Mouse (Mus musculus) midbrain, embryonic 11.5 days (tissue): ENCODE measurements around the gene Alpl. TPM values are rescaled to one million over a fixed set of nuclear protein-coding genes. Genes with fewer than 3 reads are reported as not detected.

ENCODE experiments used
- ATAC-seq: fragments of 200-750 bp; cut with Nextera tagmentation; 2 replicates; pipeline ENCODE4 v1.8.0; 2017; ENCODE audit warnings: moderate TSS enrichment, moderate library complexity; ENCODE audit not compliant: low FRiP score
- DNase-seq: peaks from one replicate; pipeline ENCODE4 v3.0.0; 2015; ENCODE audit warnings: low spot score; ENCODE audit errors: missing footprints
- H3K27ac ChIP-seq: fragments of 300-500 bp; sonication (generic); 2 replicates; pipeline ENCODE4 v1.5.1; 2014; ENCODE audit warnings: low read depth, low read length
- H3K27me3 ChIP-seq: fragments of 300-500 bp; sonication (generic); 2 replicates; pipeline ENCODE4 v1.6.1; 2014; ENCODE audit warnings: mild to moderate bottlenecking, low read length, moderate library complexity, mixed read lengths; ENCODE audit not compliant: control insufficient read depth, insufficient read depth
- H3K36me3 ChIP-seq: fragments of 300-500 bp; sonication (generic); 2 replicates; pipeline ENCODE4 v1.6.1; 2014; ENCODE audit warnings: mild to moderate bottlenecking, low read length, moderate library complexity, mixed read lengths; ENCODE audit not compliant: control insufficient read depth, insufficient read depth
- H3K4me1 ChIP-seq: fragments of 300-500 bp; sonication (generic); 2 replicates; pipeline ENCODE4 v1.6.1; 2014; ENCODE audit warnings: low read length; ENCODE audit not compliant: control insufficient read depth, insufficient read depth
- H3K4me2 ChIP-seq: fragments of 300-500 bp; sonication (generic); 2 replicates; pipeline ENCODE4 v1.6.1; 2014; ENCODE audit warnings: mild to moderate bottlenecking, moderate library complexity
- H3K4me3 ChIP-seq: fragments of 300-500 bp; sonication (generic); 2 replicates; pipeline ENCODE4 v1.5.1; 2014; ENCODE audit warnings: low read depth, low read length
- H3K9ac ChIP-seq: fragments of 300-500 bp; sonication (generic); 2 replicates; pipeline ENCODE4 v1.6.1; 2014; ENCODE audit warnings: low read length
- H3K9me3 ChIP-seq: fragments of 300-500 bp; sonication (generic); 2 replicates; pipeline ENCODE4 v1.6.1; 2016; ENCODE audit warnings: low read length; ENCODE audit not compliant: control insufficient read depth
- WGBS: fragments of 180-500 bp; shearing (Covaris S2); extraction: QIAGEN DNeasy Blood & Tissue Kit; methylation state at CpG from one replicate; pipeline ENCODE4 v1.1.7; 2014; 5-methylcytosine and 5-hydroxymethylcytosine counted together
- polyA plus RNA-seq: library from polyadenylated mRNA; unstranded; fragments of >200 nt; fragmentation: Nextera tagmentation; extraction: Ambion mirVana; gene quantifications from 2 replicates; pipeline ENCODE4 v1.2.1, GENCODE M21; 2014

Alpl gene
- polyA plus RNA-seq, 1 experiment from 2014 or later: 23.7 TPM

- Histone ChIP-seq H3K4me3 (no peak overlapping the region), H3K4me2 (no peak overlapping the region), H3K27ac (no peak overlapping the region), H3K27me3 (no peaks in the 10 kb centered on the region), H3K36me3 (no peaks in the 10 kb centered on the region), H3K4me1 (no peaks in the 10 kb centered on the region; the same call in 1 of the 2 replicates), H3K9ac (no peak overlapping the region), H3K9me3 (no peaks in the 10 kb centered on the region)
- no peak for ATAC-seq
- no peak for DNase-seq
- WGBS: 59% methylated on average over 7 of the region's 7 CpGs
Observed at GRCm38 (mm10) chr4:137743791-137744190, 52.4 kb downstream of the Alpl start.

- H3K27ac ChIP-seq: no peak overlapping the region
- WGBS: 90% methylated on average over 7 of the region's 7 CpGs
- no peak for DNase-seq
Observed at GRCm38 (mm10) chr4:137740350-137740749, 55.8 kb downstream of the Alpl start.

GRCm38 (mm10) chr4:137739151-137739923 lies 56.8 kb downstream of the Alpl start:
- peak; percentile 94 for DNase-seq
- peak; percentile 60 for ATAC-seq
- Histone ChIP-seq H3K27me3 (no peaks in the 10 kb centered on the region), H3K9ac (0 out of 2 replicates have a peak overlapping the region, but pooled peaks have one; percentile 10), H3K27ac (no peak overlapping the region), H3K4me3 (no peak overlapping the region), H3K9me3 (no peaks in the 10 kb centered on the region), H3K36me3 (no peaks in the 10 kb centered on the region), H3K4me1 (peaks cover 5% of the 10 kb centered on the region), H3K4me2 (peak overlapping the region; percentile 34)
- 51% methylated on average over 9 of the region's 9 CpGs for WGBS

More at GRCm38 (mm10) chr4:137740350-137740749, 55.8 kb downstream of the Alpl start:
- Histone ChIP-seq H3K36me3 (no peaks in the 10 kb centered on the region), H3K4me1 (peaks cover 5% of the 10 kb centered on the region), H3K27me3 (no peaks in the 10 kb centered on the region), H3K9me3 (no peaks in the 10 kb centered on the region), H3K4me3 (no peak overlapping the region), H3K4me2 (no peak overlapping the region), H3K9ac (no peak overlapping the region)
- ATAC-seq: no peak

- 63% methylated on average over 3 of the region's 3 CpGs for WGBS
- Histone ChIP-seq H3K4me3 (no peak overlapping the region), H3K27ac (no peak overlapping the region)
Observed at GRCm38 (mm10) chr4:137737760-137738159, 58.4 kb downstream of the Alpl start.

GRCm38 (mm10) chr4:137736220-137736701 lies 59.9 kb downstream of the Alpl start:
- 57% methylated on average over 11 of the region's 11 CpGs for WGBS
- Histone ChIP-seq H3K9me3 (no peaks in the 10 kb centered on the region), H3K4me3 (no peak overlapping the region), H3K4me2 (no peak overlapping the region), H3K9ac (no peak overlapping the region), H3K27me3 (no peaks in the 10 kb centered on the region; the same call in 1 of the 2 replicates), H3K4me1 (peaks cover 5% of the 10 kb centered on the region), H3K27ac (no peak overlapping the region), H3K36me3 (no peaks in the 10 kb centered on the region)
- DNase-seq (no peak), ATAC-seq (no peak)

More at GRCm38 (mm10) chr4:137737760-137738159, 58.4 kb downstream of the Alpl start:
- DNase-seq: no peak
- Histone ChIP-seq H3K9me3 (no peaks in the 10 kb centered on the region), H3K9ac (no peak overlapping the region), H3K4me1 (peaks cover 5% of the 10 kb centered on the region), H3K36me3 (no peaks in the 10 kb centered on the region), H3K27me3 (no peaks in the 10 kb centered on the region), H3K4me2 (no peak overlapping the region)
- no peak for ATAC-seq

GRCm38 (mm10) chr4:137733459-137733858 lies 62.7 kb downstream of the Alpl start:
- no peak for ATAC-seq
- Histone ChIP-seq H3K27ac (no peak overlapping the region), H3K9ac (no peak overlapping the region), H3K9me3 (no peaks in the 10 kb centered on the region), H3K27me3 (peaks cover 11% of the 10 kb centered on the region), H3K4me1 (peaks cover 18% of the 10 kb centered on the region), H3K4me3 (no peak overlapping the region), H3K36me3 (no peaks in the 10 kb centered on the region), H3K4me2 (no peak overlapping the region)
- WGBS: 75% methylated on average over 5 of the region's 5 CpGs
- no peak for DNase-seq

GRCm38 (mm10) chr4:137732962-137733361 lies 63.2 kb downstream of the Alpl start:
- DNase-seq: no peak
- Histone ChIP-seq H3K4me1 (peaks cover 23% of the 10 kb centered on the region), H3K27me3 (peaks cover 11% of the 10 kb centered on the region), H3K27ac (no peak overlapping the region), H3K9ac (no peak overlapping the region), H3K4me3 (no peak overlapping the region), H3K36me3 (no peaks in the 10 kb centered on the region), H3K4me2 (no peak overlapping the region), H3K9me3 (no peaks in the 10 kb centered on the region)
- ATAC-seq: no peak
- 85% methylated on average over 3 of the region's 3 CpGs for WGBS

- H3K27me3 ChIP-seq: peaks cover 11% of the 10 kb centered on the region
- WGBS: 77% methylated on average over 3 of the region's 3 CpGs
- ATAC-seq: no peak
Observed at GRCm38 (mm10) chr4:137732361-137732760, 63.8 kb downstream of the Alpl start.

GRCm38 (mm10) chr4:137731891-137732290 lies 64.3 kb downstream of the Alpl start:
- H3K4me2 ChIP-seq: no peak overlapping the region
- H3K27ac ChIP-seq: no peak overlapping the region
- H3K36me3 ChIP-seq: no peaks in the 10 kb centered on the region
- peaks cover 11% of the 10 kb centered on the region for H3K27me3 ChIP-seq
- no peak for DNase-seq
- H3K4me1 ChIP-seq: peaks cover 33% of the 10 kb centered on the region
- H3K9ac ChIP-seq: no peak overlapping the region
- H3K9me3 ChIP-seq: no peaks in the 10 kb centered on the region
- no peak for ATAC-seq
- no peak overlapping the region for H3K4me3 ChIP-seq
- 67% methylated on average over 10 of the region's 10 CpGs for WGBS

More at GRCm38 (mm10) chr4:137732361-137732760, 63.8 kb downstream of the Alpl start:
- Histone ChIP-seq H3K9me3 (no peaks in the 10 kb centered on the region), H3K9ac (no peak overlapping the region), H3K4me1 (peaks cover 29% of the 10 kb centered on the region), H3K27ac (no peak overlapping the region), H3K4me2 (no peak overlapping the region), H3K36me3 (no peaks in the 10 kb centered on the region), H3K4me3 (no peak overlapping the region)
- no peak for DNase-seq
